Mouse (Mus musculus): ENCODE data around the gene D6Wsu163e. TPM values are rescaled to one million over a fixed set of nuclear protein-coding genes. Genes with fewer than 3 reads are reported as not detected.

The D6Wsu163e gene
- polyA plus RNA-seq (2015; fragmentation: Nextera tagmentation; extraction: Ambion mirVana), result 29.8 and 31.3 TPM in 2 replicates

DNA sequence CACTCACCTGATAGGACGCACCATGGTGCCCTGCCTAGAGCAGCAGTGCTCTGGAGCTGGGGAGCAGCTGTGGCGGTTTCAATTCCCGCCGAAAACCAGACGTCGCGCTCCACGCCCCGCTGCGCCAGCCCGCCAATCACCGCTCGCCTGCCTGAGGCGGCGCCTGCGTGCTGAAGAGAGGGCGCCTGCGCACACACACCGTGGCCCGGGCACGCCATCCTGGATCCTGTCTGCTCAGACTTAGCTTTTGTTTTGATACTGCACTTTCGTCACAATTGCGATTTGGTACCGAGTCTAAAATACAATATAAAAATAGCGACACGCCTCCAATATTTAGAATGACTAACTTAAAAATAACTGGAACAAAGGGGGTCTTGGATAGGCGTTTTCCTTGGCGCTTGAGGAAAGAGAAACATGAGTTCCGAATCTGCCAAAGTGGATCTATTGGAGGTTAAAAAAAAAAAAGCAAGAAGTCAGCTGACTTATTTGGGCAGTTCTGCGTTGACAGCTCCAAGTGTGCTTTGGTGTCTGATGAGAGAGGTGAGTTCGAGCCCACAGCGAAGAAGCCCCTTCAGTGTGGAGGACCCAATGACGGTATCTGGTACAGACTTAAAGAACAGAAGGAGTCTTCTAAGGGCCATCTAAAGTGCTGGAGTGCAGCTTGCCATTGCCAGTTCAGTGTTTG is at the start of gene D6Wsu163e, which contains the start of gene Rad51ap1:
Gene D6Wsu163e, plus strand, starts transcription at position 476 of the 685 bp plus-strand sequence.
Gene Rad51ap1, minus strand, starts transcription at position 101 of the 685 bp plus-strand sequence.
- Histone ChIP-seq H3K27ac (replicated peaks) (peak within 1 kb of the TSS; percentile 77), H3K9me3 (no peaks in the 10 kb centered on the region), H3K9ac (replicated peaks) (peak within 1 kb of the TSS; percentile 56), H3K4me2 (replicated peaks) (peak within 1 kb of the TSS; percentile 96), H3K4me3 (peak within 1 kb of the TSS; percentile 88), H3K36me3 (peaks cover 11% of the 10 kb centered on the region), H3K27me3 (no peaks in the 10 kb centered on the region), H3K4me1 (peaks cover 32% of the 10 kb centered on the region)
- peak; percentile 99 for ATAC-seq (replicated peaks)
- under 1% methylated on average over 33 of the region's 33 CpGs for WGBS

DNA sequence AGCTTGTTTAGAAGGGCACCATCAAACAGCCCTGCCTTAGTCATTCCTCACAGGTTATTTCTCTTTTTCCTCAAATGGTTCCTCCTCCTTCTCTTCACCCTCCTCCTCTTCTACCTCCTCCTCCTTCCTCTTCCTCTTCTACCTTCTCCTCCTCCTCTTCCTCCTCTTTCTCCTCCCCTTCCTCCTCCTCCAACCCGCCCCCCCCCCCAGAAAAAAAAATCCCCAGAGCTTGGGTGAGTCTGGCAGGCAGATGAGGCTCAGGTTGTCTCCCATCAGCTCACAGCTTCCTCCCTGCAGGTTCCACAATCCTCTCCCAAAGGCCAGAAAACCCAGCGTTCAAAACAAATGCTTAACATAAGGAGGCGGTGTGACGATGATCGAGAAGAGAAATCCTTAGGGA is 32.4 kb upstream of the D6Wsu163e start:
- WGBS, result 75% methylated on average over 4 of the region's 5 CpGs

DNA sequence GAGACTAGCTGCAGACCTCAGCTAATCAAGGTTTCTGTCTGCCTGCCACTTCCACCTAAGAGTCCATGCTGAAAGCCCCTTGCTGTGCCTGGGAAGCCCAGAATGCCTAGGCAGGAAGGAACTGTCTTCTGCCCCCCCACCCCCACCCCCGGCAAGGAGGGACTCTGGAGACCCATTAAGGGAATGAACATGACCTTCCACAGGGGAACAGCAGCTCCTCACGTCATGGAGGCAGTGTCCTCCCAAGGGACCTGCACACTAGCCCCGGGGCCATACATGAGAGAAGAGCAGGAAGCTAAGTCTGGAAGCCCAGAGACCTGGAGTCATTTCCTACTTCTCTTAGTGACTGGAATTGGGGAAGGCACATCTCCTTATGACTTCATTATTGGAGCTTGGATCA is 31.9 kb upstream of the D6Wsu163e start:
- Histone ChIP-seq H3K4me3 (no peak overlapping the region), H3K27me3 (no peaks in the 10 kb centered on the region), H3K9ac (replicated peaks) (no peak overlapping the region), H3K4me2 (replicated peaks) (no peak overlapping the region), H3K27ac (replicated peaks) (no peak overlapping the region), H3K36me3 (no peaks in the 10 kb centered on the region), H3K4me1 (no peaks in the 10 kb centered on the region), H3K9me3 (no peaks in the 10 kb centered on the region)
- WGBS, result 75% methylated on average over 3 of the region's 3 CpGs
- no peak for ATAC-seq (replicated peaks)

More for the DNA sequence above, 32.4 kb upstream of the D6Wsu163e start:
- ATAC-seq (replicated peaks), result no peak
- no peak overlapping the region for H3K4me3 ChIP-seq
- H3K9me3 ChIP-seq, result no peaks in the 10 kb centered on the region
- H3K27me3 ChIP-seq, result no peaks in the 10 kb centered on the region
- H3K36me3 ChIP-seq, result no peaks in the 10 kb centered on the region
- no peak overlapping the region for H3K4me2 ChIP-seq (replicated peaks)
- H3K9ac ChIP-seq (replicated peaks), result no peak overlapping the region
- H3K4me1 ChIP-seq, result no peaks in the 10 kb centered on the region
- H3K27ac ChIP-seq (replicated peaks), result no peak overlapping the region

DNA sequence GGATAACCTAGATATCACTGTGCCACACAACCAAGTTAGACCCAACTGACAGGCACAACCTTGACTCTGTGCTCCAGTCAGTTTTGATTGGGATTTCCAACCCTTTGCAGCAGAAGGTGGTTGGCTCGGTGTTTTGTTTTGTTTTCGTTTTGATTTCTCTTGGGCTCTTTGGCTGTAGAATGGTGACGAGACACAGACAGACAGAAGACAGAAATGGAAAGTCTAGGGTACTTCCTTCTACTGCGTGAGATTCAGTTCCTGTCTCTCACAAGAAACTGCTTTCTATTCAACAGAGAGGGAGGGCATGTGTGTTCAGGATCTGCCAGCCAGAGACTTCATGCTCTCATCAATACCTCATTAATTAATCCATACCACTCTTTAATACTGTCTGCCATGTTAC is 29.0 kb upstream of the D6Wsu163e start:
- Histone ChIP-seq H3K4me1 (no peaks in the 10 kb centered on the region), H3K4me2 (replicated peaks) (no peak overlapping the region), H3K36me3 (no peaks in the 10 kb centered on the region), H3K27me3 (no peaks in the 10 kb centered on the region), H3K27ac (replicated peaks) (no peak overlapping the region), H3K9ac (replicated peaks) (no peak overlapping the region), H3K9me3 (no peaks in the 10 kb centered on the region), H3K4me3 (no peak overlapping the region)
- WGBS, result 90% methylated on average over 4 of the region's 4 CpGs
- no peak for ATAC-seq (replicated peaks)

DNA sequence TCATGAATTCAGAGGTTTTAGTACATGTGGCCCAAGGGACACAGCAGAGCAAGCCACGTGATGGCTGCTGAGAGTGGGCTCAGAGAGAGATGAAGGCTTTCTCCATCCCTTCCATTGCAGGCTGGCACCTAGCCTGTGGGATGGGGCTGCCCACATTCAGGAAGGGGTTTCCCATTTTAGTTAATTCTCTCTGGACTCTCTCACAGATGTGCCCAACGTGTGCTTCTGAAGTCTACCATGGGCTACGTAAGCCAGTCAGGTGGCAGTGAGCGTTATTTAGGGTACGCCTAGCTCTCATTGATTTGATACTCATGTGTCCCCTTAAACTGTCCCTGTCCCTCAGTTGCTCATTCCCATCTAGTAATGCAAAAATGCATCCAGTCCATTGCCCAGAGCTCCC is 24.8 kb upstream of the D6Wsu163e start:
- Histone ChIP-seq H3K9ac (replicated peaks) (no peak overlapping the region), H3K4me1 (no peaks in the 10 kb centered on the region), H3K9me3 (no peaks in the 10 kb centered on the region), H3K27me3 (no peaks in the 10 kb centered on the region), H3K36me3 (no peaks in the 10 kb centered on the region), H3K4me2 (replicated peaks) (no peak overlapping the region), H3K4me3 (no peak overlapping the region), H3K27ac (replicated peaks) (no peak overlapping the region)
- no peak for ATAC-seq (replicated peaks)
- WGBS, result 83% methylated on average over 5 of the region's 5 CpGs

DNA sequence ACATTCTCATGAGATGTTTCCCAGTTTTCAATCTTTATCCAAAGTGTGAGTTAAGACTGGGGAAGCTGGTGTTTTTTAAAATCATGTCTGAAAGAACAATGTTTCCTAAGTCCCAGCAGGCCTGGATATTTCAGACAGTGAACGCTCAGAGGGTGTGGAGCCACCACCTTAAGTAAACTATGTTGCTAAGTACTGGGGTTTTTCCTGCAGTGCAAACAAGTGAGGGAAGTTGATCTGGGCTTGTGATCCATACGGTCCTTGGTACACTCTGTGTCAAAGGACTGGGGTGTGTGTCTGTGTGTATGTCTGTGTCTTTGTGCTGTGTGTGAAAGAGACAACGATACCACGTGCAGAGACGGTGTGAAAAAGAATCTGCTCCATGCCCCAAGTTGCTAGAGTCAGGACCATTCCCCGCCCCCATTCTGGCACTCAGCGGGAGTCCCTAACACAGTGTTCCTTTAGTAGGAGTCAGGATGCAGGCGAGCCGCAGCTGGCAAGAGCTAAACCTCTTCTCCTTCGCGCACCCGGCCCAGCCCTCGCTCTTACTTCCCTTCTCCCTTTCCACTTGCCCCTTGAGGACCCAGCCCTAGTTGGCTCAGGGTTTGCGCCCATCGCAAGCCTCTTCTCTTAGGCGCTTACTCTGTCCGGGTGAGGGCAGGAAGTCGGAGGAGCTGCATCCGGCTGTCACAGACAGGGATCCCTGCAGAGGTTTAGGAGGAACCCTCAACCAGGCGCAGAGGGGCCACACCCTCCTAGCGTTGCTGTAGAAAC is 18.5 kb upstream of the D6Wsu163e start, which contains the start of gene Dyrk4:
Gene Dyrk4, minus strand, starts transcription at position 729 of the 771 bp plus-strand sequence.
- Histone ChIP-seq H3K4me3 (no peak within 1 kb of the TSS), H3K36me3 (peaks cover 15% of the 10 kb centered on the region), H3K4me1 (no peaks in the 10 kb centered on the region), H3K9me3 (no peaks in the 10 kb centered on the region), H3K4me2 (replicated peaks) (no peak within 1 kb of the TSS), H3K9ac (replicated peaks) (no peak within 1 kb of the TSS), H3K27ac (replicated peaks) (no peak within 1 kb of the TSS), H3K27me3 (no peaks in the 10 kb centered on the region)
- 7% methylated on average over 21 of the region's 21 CpGs for whole genome bisulfite sequencing
- ATAC-seq (replicated peaks), result no peak

DNA sequence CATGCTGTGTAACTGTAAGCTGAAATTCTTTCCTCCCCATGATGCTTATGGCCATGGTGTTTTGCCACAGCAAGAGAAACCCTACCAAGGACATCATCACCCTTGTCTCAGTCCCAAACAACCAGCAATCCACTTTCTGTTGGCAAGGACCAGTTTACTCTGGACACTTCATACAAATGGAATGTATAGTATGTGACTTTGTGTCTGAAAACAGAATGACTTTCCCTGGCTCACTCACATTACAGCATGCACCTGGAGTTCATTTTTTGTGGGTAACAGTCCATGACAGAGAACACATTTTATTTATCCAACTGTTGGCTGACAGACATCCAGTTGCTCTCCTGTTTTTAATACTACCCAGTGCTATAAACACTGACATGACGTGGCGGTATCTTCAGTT is 6.9 kb upstream of the D6Wsu163e start:
- 96% methylated on average over 2 of the region's 2 CpGs for WGBS
- Histone ChIP-seq H3K4me3 (no peak overlapping the region), H3K4me1 (peaks cover 6% of the 10 kb centered on the region; the same call in 1 of the 2 replicates), H3K9me3 (no peaks in the 10 kb centered on the region), H3K27me3 (no peaks in the 10 kb centered on the region), H3K4me2 (replicated peaks) (no peak overlapping the region), H3K27ac (replicated peaks) (no peak overlapping the region), H3K36me3 (peaks cover 13% of the 10 kb centered on the region; the same call in 1 of the 2 replicates), H3K9ac (replicated peaks) (no peak overlapping the region)
- ATAC-seq (replicated peaks), result no peak

DNA sequence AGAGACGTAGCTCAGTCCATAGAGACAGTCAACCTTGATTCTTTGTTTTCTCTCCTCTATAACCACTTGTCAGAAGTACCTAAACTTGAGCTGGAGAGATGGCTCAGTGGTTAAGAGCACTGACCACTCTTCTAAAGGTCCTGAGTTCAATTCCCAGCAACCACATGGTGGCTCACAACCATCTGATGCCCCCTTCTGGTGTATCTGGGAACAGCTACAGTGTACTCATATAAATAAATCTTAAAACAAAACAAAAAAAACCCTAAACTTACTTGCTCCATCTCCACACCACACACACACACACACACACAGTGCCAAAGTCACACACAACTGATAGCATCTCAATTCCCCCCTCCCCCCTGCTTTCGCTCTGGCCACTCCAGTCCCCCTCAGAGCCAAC is 1.7 kb upstream of the D6Wsu163e start:
- no peak overlapping the region for H3K9ac ChIP-seq (replicated peaks)
- H3K4me3 ChIP-seq, result peak overlapping the region; percentile 88; the same call in 1 of the 2 replicates
- peaks cover 30% of the 10 kb centered on the region for H3K4me1 ChIP-seq
- no peak overlapping the region for H3K27ac ChIP-seq (replicated peaks)
- 84% methylated on average over 2 of the region's 2 CpGs for WGBS
- no peaks in the 10 kb centered on the region for H3K9me3 ChIP-seq
- no peaks in the 10 kb centered on the region for H3K27me3 ChIP-seq
- no peak for ATAC-seq (replicated peaks)
- peak overlapping the region; percentile 96 for H3K4me2 ChIP-seq (replicated peaks)
- H3K36me3 ChIP-seq, result peaks cover 6% of the 10 kb centered on the region; the same call in 1 of the 2 replicates

DNA sequence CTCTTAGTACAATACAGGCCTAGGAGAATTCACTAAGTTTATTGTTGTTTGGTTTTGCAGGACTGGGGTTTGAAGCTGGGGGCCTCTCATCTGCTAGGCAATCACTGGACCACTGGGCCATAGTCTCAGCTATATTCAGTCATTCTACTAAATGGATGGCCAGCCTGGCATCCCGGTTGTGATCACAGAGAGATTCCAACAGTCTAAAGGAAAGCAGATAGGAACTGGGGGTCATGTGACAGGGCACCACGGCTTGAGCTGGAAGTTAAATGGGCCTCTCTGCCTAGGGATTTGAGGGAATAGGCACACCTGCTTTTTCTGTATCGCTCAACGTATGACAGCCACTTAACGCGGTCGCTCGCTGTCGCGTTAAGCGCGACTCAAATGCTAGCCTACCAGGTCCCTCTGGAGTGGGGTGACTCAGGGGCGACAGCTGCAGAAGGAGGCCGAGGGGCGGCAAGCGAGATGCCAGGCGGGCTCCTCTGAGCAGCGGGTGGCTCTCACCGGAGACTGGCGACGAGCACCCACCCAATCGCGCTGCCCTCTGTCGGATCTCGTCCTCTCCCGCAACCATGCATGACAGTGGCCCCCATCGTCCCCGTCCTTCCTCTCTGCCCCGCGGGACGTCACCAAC is 792 bp upstream of the D6Wsu163e start:
- H3K4me1 ChIP-seq, result peaks cover 32% of the 10 kb centered on the region
- under 1% methylated on average over 31 of the region's 31 CpGs for WGBS
- H3K9me3 ChIP-seq, result no peaks in the 10 kb centered on the region
- H3K27me3 ChIP-seq, result no peaks in the 10 kb centered on the region
- ATAC-seq (replicated peaks), result no peak
- H3K4me2 ChIP-seq (replicated peaks), result peak overlapping the region; percentile 96
- peak overlapping the region; percentile 88 for H3K4me3 ChIP-seq
- 0 out of 2 replicates have a peak overlapping the region, but pooled peaks have one; percentile 23 for H3K27ac ChIP-seq (replicated peaks)
- H3K36me3 ChIP-seq, result peaks cover 9% of the 10 kb centered on the region
- H3K9ac ChIP-seq (replicated peaks), result peak overlapping the region; percentile 56

DNA sequence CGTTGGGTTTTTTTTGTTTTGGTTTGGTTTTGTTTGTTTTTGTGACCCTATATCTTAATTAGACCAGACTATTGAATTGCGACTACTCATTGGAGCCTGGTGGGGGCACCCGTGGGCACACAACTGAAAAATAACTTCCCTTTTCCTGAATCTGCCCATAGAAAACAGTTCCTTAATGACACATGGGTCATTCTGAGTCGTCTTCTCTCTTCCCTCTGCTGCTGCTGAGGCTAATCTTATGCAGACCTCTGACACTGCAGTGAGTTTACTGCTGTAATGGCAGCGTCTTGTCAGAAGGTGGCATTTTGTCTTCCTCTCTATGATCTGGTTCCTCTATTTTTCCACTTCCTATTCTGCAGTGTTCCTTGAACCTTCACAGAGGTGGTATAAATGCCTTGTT is 689 bp downstream of the D6Wsu163e start:
- no peak for ATAC-seq (replicated peaks)
- 4% methylated on average over 5 of the region's 5 CpGs for WGBS
- H3K27ac ChIP-seq (replicated peaks), result no peak overlapping the region

DNA sequence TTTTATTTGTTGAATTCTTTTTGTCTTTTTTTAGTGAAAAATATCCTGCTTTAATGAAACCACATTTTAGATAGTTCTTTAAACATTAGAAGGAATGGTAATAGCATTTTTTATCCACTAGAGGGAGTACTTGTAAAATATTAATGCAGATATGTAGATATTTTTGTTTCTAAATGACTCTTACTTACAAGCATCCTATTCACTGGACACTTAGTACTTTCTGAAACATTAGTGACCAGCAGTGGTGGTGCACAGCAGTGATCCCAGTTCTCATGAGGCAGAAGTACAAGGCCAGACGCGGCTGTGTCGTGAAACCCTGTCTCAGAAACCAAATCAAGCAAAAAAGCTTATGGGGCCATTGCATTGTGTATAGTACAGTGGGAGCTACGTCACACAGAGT is 8.6 kb downstream of the D6Wsu163e start:
- H3K4me3 ChIP-seq, result no peak overlapping the region
- H3K9me3 ChIP-seq, result no peaks in the 10 kb centered on the region
- H3K4me2 ChIP-seq (replicated peaks), result no peak overlapping the region
- H3K36me3 ChIP-seq, result peaks cover 45% of the 10 kb centered on the region
- 0 out of 2 replicates have a peak, but pooled peaks cover under 1% of the 10 kb centered on the region for H3K4me1 ChIP-seq
- H3K27me3 ChIP-seq, result no peaks in the 10 kb centered on the region
- no peak overlapping the region for H3K27ac ChIP-seq (replicated peaks)
- H3K9ac ChIP-seq (replicated peaks), result no peak overlapping the region
- 86% methylated on average over 4 of the region's 4 CpGs for WGBS
- no peak for ATAC-seq (replicated peaks)

More for the DNA sequence above, 689 bp downstream of the D6Wsu163e start:
- Histone ChIP-seq H3K4me1 (peaks cover 32% of the 10 kb centered on the region), H3K4me2 (replicated peaks) (peak overlapping the region; percentile 96), H3K9ac (replicated peaks) (peak overlapping the region; percentile 56), H3K36me3 (peaks cover 20% of the 10 kb centered on the region), H3K27me3 (no peaks in the 10 kb centered on the region), H3K9me3 (no peaks in the 10 kb centered on the region), H3K4me3 (peak overlapping the region; percentile 88)

DNA sequence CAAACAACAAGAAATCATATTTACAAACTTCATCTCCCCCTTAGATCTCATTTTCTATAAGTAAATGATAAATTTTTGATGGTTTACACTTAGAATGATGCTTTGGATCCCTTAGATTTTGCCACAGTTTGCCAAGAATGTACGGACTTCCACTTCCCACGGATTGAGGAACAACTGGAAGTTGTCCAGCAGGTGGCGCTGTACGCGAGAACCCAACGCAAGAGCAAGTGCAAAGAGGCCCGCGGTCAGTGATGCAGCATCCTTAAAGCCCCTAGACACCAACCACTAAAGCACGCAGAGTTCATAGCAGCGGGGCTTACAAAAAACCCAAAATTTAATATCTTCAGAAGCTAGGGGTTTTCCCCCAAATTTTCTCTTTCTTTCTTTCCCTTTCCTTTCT is 16.0 kb downstream of the D6Wsu163e start:
- Histone ChIP-seq H3K36me3 (peaks cover 34% of the 10 kb centered on the region), H3K4me1 (no peaks in the 10 kb centered on the region), H3K4me3 (no peak overlapping the region), H3K9ac (replicated peaks) (no peak overlapping the region), H3K9me3 (no peaks in the 10 kb centered on the region), H3K27ac (replicated peaks) (no peak overlapping the region), H3K27me3 (no peaks in the 10 kb centered on the region), H3K4me2 (replicated peaks) (no peak overlapping the region)
- no peak for ATAC-seq (replicated peaks)
- 9% methylated on average over 10 of the region's 10 CpGs for WGBS
